Mouse (Mus musculus) ovary, adult 18-20 months (tissue): Measurements from ENCODE around the gene Zfp994.
"Not testable (repeated sequence)": the region's sequence is repeated elsewhere in the genome, so short reads cannot be mapped to it uniquely, and the experiment has no call there.

ENCODE experiments used
- DNase-seq: peaks from one replicate; pipeline ENCODE4 v3.0.0; 2022; ENCODE audit warnings: low spot score, mixed read lengths

Zfp994 gene

GRCm38 (mm10) chr17:22225422-22226012, at the start of gene Zfp994:
Zfp994 (minus strand) TSS chr17:22225616.
- DNase-seq = peak; percentile 91

GRCm38 (mm10) chr17:22230701-22231100, 5.3 kb upstream of the Zfp994 start:
- not testable (repeated sequence) for DNase-seq

- DNase-seq = not testable (repeated sequence)
These were observed 401 bp downstream of the Zfp994 start for GRCm38 (mm10) chr17:22225015-22225414.

GRCm38 (mm10) chr17:22165722-22166294, 59.6 kb downstream of the Zfp994 start, which contains the start of gene Zfp947:
Zfp947 (minus strand) TSS chr17:22166190.
- DNase-seq = peak; percentile 11

GRCm38 (mm10) chr17:22165304-22165703, 60.1 kb downstream of the Zfp994 start:
- not testable (repeated sequence) for DNase-seq

- not testable (repeated sequence) for DNase-seq
These were observed 71.5 kb downstream of the Zfp994 start for GRCm38 (mm10) chr17:22153951-22154350.
